Mouse (Mus musculus) lung, embryonic 15.5 days (tissue): Measurements from ENCODE around the gene Pex5l. TPM values are rescaled to one million over a fixed set of nuclear protein-coding genes. Genes with fewer than 3 reads are reported as not detected.

ENCODE experiments used
- ATAC-seq: fragments of 200-750 bp; cut with Nextera tagmentation; 2 replicates; pipeline ENCODE4 v1.8.0; 2017; ENCODE audit warnings: moderate number of reproducible peaks, borderline replicate concordance; ENCODE audit not compliant: low FRiP score, low TSS enrichment; ENCODE audit errors: extremely low read depth
- H3K27ac ChIP-seq: fragments of 300-500 bp; sonication (generic); 2 replicates; pipeline ENCODE4 v1.5.1; 2015; ENCODE audit warnings: moderate library complexity, mild to moderate bottlenecking, inconsistent platforms
- H3K27me3 ChIP-seq: fragments of 300-500 bp; sonication (generic); 2 replicates; pipeline ENCODE4 v1.6.1; 2015; ENCODE audit warnings: inconsistent platforms
- H3K36me3 ChIP-seq: fragments of 300-500 bp; sonication (generic); 2 replicates; pipeline ENCODE4 v1.6.1; 2015; ENCODE audit warnings: inconsistent platforms
- H3K4me1 ChIP-seq: fragments of 300-500 bp; sonication (generic); 2 replicates; pipeline ENCODE4 v1.6.1; 2015; ENCODE audit warnings: inconsistent platforms
- H3K4me2 ChIP-seq: fragments of 300-500 bp; sonication (generic); 2 replicates; pipeline ENCODE4 v1.6.1; 2015; ENCODE audit warnings: inconsistent platforms, mild to moderate bottlenecking, moderate library complexity
- H3K4me3 ChIP-seq: fragments of 300-500 bp; sonication (generic); 2 replicates; pipeline ENCODE4 v1.5.1; 2015; ENCODE audit warnings: mild to moderate bottlenecking, inconsistent platforms
- H3K9ac ChIP-seq: fragments of 300-500 bp; sonication (generic); 2 replicates; pipeline ENCODE4 v1.6.1; 2015; ENCODE audit warnings: inconsistent platforms
- H3K9me3 ChIP-seq: fragments of 300-500 bp; sonication (generic); 2 replicates; pipeline ENCODE4 v1.6.1; 2016; ENCODE audit warnings: inconsistent platforms
- WGBS: fragments of 180-500 bp; shearing (Covaris S2); methylation state at CpG from one replicate; pipeline ENCODE4 v1.1.7; 2015; 5-methylcytosine and 5-hydroxymethylcytosine counted together
- polyA plus RNA-seq: library from polyadenylated mRNA; unstranded; fragments of >200 nt; fragmentation: Nextera tagmentation; extraction: Ambion mirVana; gene quantifications from 2 replicates; pipeline ENCODE4 v1.2.1, GENCODE M21; 2015

Pex5l gene
- polyA plus RNA-seq, 1 experiment from 2014 or later: 0.36 TPM

DNA sequence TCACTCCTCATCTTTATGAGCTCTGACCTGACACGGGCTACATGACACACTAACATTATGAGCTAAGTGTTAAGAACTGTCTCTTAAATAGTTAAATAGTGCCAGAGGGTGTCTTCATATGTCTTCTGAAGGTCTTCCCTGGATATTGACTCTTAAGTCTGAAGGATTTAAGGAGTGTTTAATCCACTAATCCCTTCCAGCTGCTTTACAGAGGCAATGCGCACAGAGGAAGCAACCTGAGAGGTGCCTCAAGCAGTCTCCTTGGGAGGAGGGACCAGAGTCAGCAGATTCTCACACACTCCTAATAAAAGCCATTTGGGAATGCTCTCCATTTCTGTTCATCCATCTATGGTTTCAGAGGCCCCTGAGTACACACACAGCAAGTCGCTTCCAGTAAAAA, 157.9 kb downstream of the Pex5l start:
- no peaks in the 10 kb centered on the region for H3K9me3 ChIP-seq
- no peak overlapping the region for H3K27ac ChIP-seq
- H3K36me3 ChIP-seq: no peaks in the 10 kb centered on the region
- H3K4me1 ChIP-seq: no peaks in the 10 kb centered on the region
- ATAC-seq: no peak
- H3K9ac ChIP-seq: no peak overlapping the region
- H3K27me3 ChIP-seq: no peaks in the 10 kb centered on the region
- WGBS: 61% methylated on average over 3 of the region's 3 CpGs
- no peak overlapping the region for H3K4me2 ChIP-seq
- H3K4me3 ChIP-seq: no peak overlapping the region

DNA sequence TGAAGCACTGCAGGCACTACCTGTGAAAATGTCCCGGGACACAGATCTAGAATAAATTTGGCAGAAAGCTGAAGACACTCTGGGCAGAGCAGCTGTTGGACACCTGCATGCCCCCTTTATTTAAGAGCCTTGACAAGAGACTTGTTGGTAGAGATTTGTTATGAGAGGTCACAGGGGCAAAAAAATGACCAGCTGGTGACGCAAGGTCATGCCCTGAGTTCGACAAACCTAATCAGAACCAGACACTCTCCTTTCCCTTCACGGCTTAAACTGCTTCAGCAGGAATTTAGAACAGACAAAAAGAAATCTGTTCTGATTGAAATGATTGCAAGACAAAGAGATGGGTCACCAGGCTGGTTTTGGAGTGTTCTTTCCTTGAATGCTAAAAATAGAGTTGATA, 163.1 kb downstream of the Pex5l start:
- no peak overlapping the region for H3K4me3 ChIP-seq
- 47% methylated on average over 4 of the region's 4 CpGs for WGBS
- no peak overlapping the region for H3K9ac ChIP-seq
- no peaks in the 10 kb centered on the region for H3K4me1 ChIP-seq
- H3K27ac ChIP-seq: no peak overlapping the region
- no peak for ATAC-seq
- no peak overlapping the region for H3K4me2 ChIP-seq
- H3K36me3 ChIP-seq: no peaks in the 10 kb centered on the region
- no peaks in the 10 kb centered on the region for H3K9me3 ChIP-seq
- no peaks in the 10 kb centered on the region for H3K27me3 ChIP-seq

DNA sequence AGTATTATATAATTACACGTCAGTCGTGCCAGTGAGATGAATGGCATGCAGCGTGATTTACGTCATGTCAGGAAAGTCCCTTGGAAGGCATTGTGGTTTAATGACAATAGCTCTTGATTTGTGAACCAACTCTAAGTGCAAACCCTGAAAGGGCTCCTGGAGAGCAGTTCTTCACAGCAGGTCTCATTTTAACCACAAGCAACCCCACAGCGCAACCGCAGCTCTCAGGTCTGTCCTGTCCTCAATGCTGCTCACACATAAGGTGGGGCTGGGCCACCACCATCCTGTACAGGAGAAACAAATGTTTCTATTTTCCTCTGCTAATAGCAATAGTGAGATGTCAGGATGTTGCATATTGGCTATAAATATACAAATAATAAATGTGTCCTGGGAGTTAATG, 163.8 kb downstream of the Pex5l start:
- Histone ChIP-seq H3K4me1 (no peaks in the 10 kb centered on the region), H3K27ac (no peak overlapping the region), H3K9me3 (no peaks in the 10 kb centered on the region), H3K4me2 (no peak overlapping the region), H3K9ac (no peak overlapping the region), H3K27me3 (no peaks in the 10 kb centered on the region), H3K36me3 (no peaks in the 10 kb centered on the region), H3K4me3 (no peak overlapping the region)
- no peak for ATAC-seq
- WGBS: 68% methylated on average over 6 of the region's 6 CpGs

DNA sequence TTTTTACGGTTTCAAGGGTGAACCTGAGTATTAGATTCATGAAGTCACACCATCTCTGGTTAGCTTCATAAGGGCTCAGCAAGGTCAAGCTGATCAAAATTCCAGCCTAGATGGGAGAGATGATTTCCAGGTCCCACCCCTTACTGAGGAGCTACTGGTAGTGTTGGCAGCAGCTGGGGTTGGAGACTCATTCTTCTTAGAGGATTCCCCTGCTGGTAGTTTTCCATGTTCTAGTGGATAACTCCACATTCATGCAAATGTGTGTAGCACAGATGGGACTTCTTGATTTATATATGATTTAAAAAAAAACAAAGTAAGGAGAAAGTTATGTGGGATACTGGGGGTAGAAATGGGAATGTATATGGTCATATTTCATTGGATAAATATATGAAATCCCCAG, 172.8 kb downstream of the Pex5l start:
- Histone ChIP-seq H3K4me2 (no peak overlapping the region), H3K4me3 (no peak overlapping the region), H3K9ac (no peak overlapping the region), H3K4me1 (no peaks in the 10 kb centered on the region), H3K36me3 (no peaks in the 10 kb centered on the region), H3K9me3 (no peaks in the 10 kb centered on the region), H3K27me3 (no peaks in the 10 kb centered on the region), H3K27ac (no peak overlapping the region)
- WGBS: 73% methylated on average over 1 of the region's 1 CpGs
- no peak for ATAC-seq

DNA sequence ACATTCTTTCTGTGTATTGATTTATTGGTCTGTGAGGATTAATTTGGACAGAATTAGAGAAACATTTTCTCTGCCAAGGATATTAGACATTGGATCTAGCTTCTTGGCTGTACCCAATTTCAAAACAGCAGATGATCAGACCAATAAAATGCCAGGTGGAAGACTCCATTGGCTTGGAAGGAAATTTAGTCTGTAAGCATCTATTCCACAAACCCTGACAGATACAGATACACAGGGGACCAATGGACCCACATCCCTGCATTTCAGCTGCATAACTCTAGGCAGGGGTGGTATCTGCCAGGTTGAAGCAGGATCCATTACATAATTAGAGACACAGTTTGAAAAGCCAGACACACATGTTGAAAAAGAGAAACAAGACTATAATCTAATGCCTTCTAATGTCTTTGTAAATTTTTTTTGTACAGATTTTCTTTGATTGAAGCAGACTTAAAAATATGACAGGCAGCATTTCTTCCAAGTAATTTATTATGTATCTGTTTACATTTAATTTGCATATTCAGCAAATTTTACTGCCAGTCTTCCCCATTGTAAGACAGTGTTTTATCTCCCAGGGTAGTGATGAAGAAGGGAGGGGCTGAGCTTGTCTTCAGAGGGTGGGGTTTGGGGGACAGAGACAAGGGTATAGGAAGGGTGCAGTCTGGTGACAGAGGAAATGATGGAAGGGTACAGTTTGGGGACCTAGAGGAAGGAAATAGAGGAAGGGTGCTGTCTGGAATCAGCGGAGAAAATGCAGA, 174.2 kb downstream of the Pex5l start:
- Histone ChIP-seq H3K9ac (no peak overlapping the region), H3K4me2 (no peak overlapping the region), H3K27me3 (no peaks in the 10 kb centered on the region), H3K36me3 (no peaks in the 10 kb centered on the region), H3K4me3 (no peak overlapping the region), H3K4me1 (no peaks in the 10 kb centered on the region), H3K9me3 (no peaks in the 10 kb centered on the region), H3K27ac (no peak overlapping the region)
- 83% methylated on average over 1 of the region's 1 CpGs for WGBS
- no peak for ATAC-seq

DNA sequence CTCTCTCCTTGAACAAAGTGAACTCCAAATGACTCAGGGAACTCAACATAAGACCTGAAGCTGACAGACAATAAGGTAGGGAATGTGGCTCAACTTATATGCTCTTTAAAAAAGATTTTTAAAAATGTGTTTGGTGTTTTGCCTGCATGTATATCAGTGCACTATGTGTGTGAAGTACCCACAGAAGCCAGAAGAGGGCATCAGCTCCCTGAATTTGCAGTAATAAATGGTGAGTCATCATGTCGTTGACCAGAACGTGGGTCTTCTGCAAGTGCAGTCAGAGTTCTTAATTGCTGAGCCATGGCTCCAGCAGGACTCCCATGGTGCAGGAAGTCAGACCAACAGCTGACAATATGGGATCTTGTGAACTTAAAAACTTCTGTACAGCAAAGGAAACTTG, 177.5 kb downstream of the Pex5l start:
- no peak overlapping the region for H3K4me2 ChIP-seq
- no peak overlapping the region for H3K9ac ChIP-seq
- H3K9me3 ChIP-seq: no peaks in the 10 kb centered on the region
- H3K4me1 ChIP-seq: no peaks in the 10 kb centered on the region
- H3K27ac ChIP-seq: no peak overlapping the region
- no peaks in the 10 kb centered on the region for H3K36me3 ChIP-seq
- no peak for ATAC-seq
- WGBS: 5% methylated on average over 2 of the region's 2 CpGs
- no peaks in the 10 kb centered on the region for H3K27me3 ChIP-seq
- no peak overlapping the region for H3K4me3 ChIP-seq

DNA sequence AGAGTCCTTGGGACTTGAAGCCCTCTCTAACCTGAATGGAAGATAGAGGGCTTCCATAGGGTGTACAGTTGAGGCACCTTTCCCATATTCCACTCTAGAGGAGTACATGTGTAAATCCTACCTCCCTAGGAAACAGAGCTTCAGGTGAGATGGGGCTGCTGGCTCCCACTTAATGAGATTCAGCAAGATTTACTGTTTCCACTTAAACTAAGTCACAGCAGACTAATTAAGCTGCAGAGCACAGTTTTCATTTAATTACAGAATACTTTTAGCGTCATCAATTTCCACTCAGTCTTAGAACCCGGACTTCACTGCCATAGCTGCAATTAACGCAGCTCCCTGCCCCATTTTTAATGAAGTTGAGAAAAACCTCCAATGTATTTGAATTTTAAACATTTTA, 181.6 kb downstream of the Pex5l start:
- Histone ChIP-seq H3K4me2 (no peak overlapping the region), H3K27me3 (no peaks in the 10 kb centered on the region), H3K4me3 (no peak overlapping the region), H3K9ac (no peak overlapping the region), H3K36me3 (no peaks in the 10 kb centered on the region), H3K9me3 (no peaks in the 10 kb centered on the region), H3K4me1 (no peaks in the 10 kb centered on the region), H3K27ac (no peak overlapping the region)
- WGBS: 94% methylated on average over 3 of the region's 3 CpGs
- ATAC-seq: no peak

DNA sequence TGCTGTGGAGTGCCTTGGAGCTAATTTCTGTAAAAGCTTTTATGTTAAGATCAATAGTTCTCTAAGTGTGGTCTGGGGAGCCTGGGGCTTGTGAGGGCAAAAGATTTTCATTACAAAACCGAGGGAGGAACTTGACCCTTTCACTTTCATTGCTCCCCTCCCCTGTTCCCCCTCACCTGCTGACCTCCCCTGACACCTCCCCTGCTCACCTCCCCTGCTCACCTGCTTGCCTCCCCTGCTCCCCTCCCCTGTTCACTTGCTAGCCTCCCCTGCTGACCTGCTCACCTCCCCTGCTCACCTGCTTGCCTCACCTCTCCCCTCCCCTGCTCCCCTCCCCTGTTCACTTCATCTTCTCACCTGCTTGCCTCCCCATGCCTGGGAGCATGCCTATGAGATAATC, 191.7 kb downstream of the Pex5l start:
- ATAC-seq: no peak

DNA sequence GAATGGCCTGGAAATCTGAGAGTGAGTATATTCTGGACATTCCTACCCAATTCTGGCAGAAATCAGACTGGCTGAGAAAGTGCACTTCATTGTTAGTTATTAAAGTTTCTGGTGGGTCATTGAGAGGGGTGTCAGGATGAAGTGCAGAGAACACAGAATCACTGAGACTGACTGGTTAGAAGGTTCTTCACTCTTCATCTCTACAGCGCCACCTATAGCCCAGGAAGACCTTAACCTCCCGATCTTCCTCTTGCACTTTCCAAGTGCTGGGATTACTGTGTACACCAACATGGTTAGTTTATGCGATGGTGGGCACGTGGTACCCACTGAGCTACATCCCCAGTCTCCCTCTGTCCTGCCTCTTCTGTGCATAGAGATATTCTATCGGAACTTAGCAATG, 195.6 kb downstream of the Pex5l start:
- H3K9ac ChIP-seq: no peak overlapping the region
- H3K4me3 ChIP-seq: no peak overlapping the region
- no peak overlapping the region for H3K4me2 ChIP-seq
- no peak for ATAC-seq
- no peaks in the 10 kb centered on the region for H3K9me3 ChIP-seq
- H3K36me3 ChIP-seq: no peaks in the 10 kb centered on the region
- no peaks in the 10 kb centered on the region for H3K27me3 ChIP-seq
- H3K4me1 ChIP-seq: no peaks in the 10 kb centered on the region
- no peak overlapping the region for H3K27ac ChIP-seq
- WGBS: 86% methylated on average over 5 of the region's 5 CpGs

More for the DNA sequence above, 191.7 kb downstream of the Pex5l start:
- Histone ChIP-seq H3K27me3 (no peaks in the 10 kb centered on the region), H3K4me1 (no peaks in the 10 kb centered on the region), H3K36me3 (no peaks in the 10 kb centered on the region), H3K4me3 (no peak overlapping the region), H3K4me2 (no peak overlapping the region), H3K9ac (no peak overlapping the region), H3K9me3 (no peaks in the 10 kb centered on the region), H3K27ac (no peak overlapping the region)
- 8% methylated on average over 1 of the region's 1 CpGs for WGBS

DNA sequence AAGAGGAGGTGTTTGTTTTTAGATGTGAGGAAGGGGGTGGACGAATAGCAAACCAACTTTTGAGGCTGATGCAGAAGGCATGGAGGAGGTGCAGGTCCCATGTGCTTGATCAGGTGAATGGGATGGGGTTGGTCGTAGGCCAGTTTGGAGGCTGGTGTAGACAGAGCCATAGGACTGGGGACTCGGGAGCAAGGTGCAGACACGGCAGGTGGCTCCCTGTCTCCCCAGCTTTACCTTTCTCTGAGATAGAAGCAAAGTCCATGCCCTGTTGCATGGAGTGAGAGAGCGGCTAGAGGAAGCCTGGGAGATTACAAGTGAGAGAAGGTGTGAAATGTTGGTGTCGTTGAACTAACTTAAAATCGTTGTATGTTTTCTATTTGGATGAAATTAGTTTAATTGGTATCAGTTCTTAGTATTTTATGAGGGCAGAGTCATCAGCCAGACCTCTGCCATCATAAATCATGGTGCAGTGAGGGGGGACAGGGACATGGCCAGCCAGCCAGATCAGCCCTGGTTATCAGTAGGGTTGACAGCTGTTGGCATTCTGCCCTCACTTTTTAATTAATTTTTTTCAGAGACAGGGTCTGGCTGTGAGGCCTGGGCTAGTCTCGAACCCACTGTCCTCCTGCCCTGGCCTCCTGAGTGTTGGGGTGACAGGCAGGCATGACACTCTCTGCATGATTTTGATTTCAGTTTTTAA, 203.1 kb downstream of the Pex5l start:
- no peak overlapping the region for H3K27ac ChIP-seq
- no peaks in the 10 kb centered on the region for H3K9me3 ChIP-seq
- no peak overlapping the region for H3K4me2 ChIP-seq
- no peaks in the 10 kb centered on the region for H3K27me3 ChIP-seq
- 51% methylated on average over 8 of the region's 8 CpGs for WGBS
- H3K36me3 ChIP-seq: no peaks in the 10 kb centered on the region
- H3K4me1 ChIP-seq: no peaks in the 10 kb centered on the region
- no peak for ATAC-seq
- H3K4me3 ChIP-seq: no peak overlapping the region
- H3K9ac ChIP-seq: no peak overlapping the region

DNA sequence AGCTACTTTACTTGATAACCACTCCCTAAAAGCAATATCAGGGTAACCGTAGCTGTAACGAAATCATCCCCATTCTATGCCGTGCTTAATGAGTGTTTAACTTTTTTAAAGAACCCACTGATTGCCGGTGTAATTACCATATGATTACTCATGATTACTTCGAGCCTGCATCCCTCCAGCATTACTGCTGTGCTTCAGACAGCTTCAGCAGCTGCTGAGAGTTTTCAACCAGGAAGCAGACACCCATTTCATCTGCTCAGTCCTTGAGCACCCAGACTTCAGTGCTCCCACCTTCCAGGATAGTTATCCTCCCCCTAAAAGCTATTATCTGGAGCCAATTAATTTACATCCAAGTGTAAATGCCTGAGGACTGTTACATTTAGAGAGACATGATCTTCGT, 218.9 kb downstream of the Pex5l start:
- WGBS: 87% methylated on average over 6 of the region's 6 CpGs
- H3K4me1 ChIP-seq: no peaks in the 10 kb centered on the region
- H3K27me3 ChIP-seq: no peaks in the 10 kb centered on the region
- no peak for ATAC-seq
- H3K27ac ChIP-seq: no peak overlapping the region
- no peak overlapping the region for H3K4me3 ChIP-seq
- no peak overlapping the region for H3K4me2 ChIP-seq
- H3K36me3 ChIP-seq: peaks cover 16% of the 10 kb centered on the region; the same call in 1 of the 2 replicates
- H3K9me3 ChIP-seq: no peaks in the 10 kb centered on the region
- no peak overlapping the region for H3K9ac ChIP-seq

DNA sequence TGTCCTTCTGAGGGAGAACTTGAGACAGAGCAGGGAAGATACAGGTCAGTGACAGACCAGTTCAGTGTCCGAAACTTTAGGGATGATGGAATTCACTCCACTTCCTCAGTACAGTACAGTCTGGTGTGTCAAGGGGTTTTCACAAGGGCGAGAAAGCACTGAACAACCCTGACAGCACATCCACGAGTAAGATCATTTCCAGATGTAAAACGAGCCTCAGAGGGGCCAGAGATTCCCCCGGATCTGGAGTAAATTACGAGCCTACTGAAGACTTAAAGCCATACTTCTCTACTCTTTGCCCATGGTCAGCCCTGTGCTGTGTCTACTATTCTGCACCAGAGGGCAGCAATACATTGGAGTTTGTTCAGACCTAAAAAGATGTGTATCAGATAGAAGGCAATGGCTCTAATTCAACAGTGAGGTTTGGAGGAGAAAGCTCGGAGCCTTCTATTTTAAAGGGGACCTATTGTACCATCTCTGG, 232.9 kb downstream of the Pex5l start:
- WGBS: 58% methylated on average over 7 of the region's 7 CpGs
- Histone ChIP-seq H3K27me3 (no peaks in the 10 kb centered on the region), H3K9me3 (no peaks in the 10 kb centered on the region), H3K4me2 (no peak overlapping the region), H3K27ac (no peak overlapping the region), H3K4me3 (no peak overlapping the region), H3K9ac (no peak overlapping the region), H3K36me3 (peaks cover 8% of the 10 kb centered on the region; the same call in 1 of the 2 replicates), H3K4me1 (no peaks in the 10 kb centered on the region)
- no peak for ATAC-seq
